ENCODE assay signal across 15 mouse cellular contexts in the genomic region with DNA sequence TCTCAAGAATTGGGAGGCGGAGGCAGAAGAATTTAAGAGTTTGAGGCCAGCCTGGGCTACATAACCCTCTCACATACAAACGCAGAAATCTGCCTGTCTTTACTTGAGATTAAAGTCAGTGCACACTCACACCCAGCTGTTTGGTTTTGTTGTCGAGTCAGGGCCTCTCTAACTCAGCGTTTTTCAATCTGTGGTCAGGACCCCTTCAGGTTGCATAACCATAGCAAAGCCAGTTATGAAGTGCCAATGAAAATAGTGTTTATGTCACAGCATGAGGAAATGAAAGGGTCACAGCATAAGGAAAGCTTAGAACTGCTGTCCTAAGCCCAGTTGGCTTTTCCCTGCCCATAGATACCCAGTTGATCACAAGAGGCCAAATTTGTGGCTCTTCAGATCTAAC. TPM values are rescaled to one million over a fixed set of nuclear protein-coding genes. Genes with fewer than 3 reads are reported as not detected.
DNase-seq lines count a peak whose midpoint lies in the region; ATAC-seq lines count a peak whose summit lies in the region.
"Had no signal": no experiment of that assay in that cellular context is flagged by ENCODE, and none has a peak within 500 bp of the region (broad histone marks: within the 10 kb centered on the region; RNA-seq: fewer than 3 reads in every experiment).

No protein-coding gene starts in this region.

- H3K9ac ChIP-seq in kidney, embryonic 15.5 days: no peak overlapping the region
- H3K9ac ChIP-seq: embryonic facial prominence, embryonic 15.5 days; forebrain, embryonic 13.5 days; intestine, embryonic 15.5 days; stomach, embryonic 15.5 days had no signal

- ATAC-seq in kidney, embryonic 15.5 days (replicated peaks; ENCODE audit: low FRiP score): no peak
- peak; percentile 62 for ATAC-seq in granulocyte monocyte progenitor cell, adult 5-6 weeks (replicated peaks; ENCODE audit: poor library complexity, severe bottlenecking)
- ATAC-seq: forebrain, embryonic 13.5 days; intestine, embryonic 15.5 days had no signal

- H3K27ac ChIP-seq in kidney, embryonic 15.5 days: peak overlapping the region; percentile 24; the same call in 1 of the 2 replicates
- H3K27ac ChIP-seq: embryonic facial prominence, embryonic 15.5 days; forebrain, embryonic 13.5 days; intestine, embryonic 15.5 days; stomach, embryonic 15.5 days had no signal

- no peak overlapping the region for H3K4me3 ChIP-seq in kidney, embryonic 15.5 days (replicated peaks)
- H3K4me3 ChIP-seq: embryonic facial prominence, embryonic 15.5 days; forebrain, embryonic 13.5 days; intestine, embryonic 15.5 days; megakaryocyte, embryonic 14.5 days; stomach, embryonic 15.5 days had no signal

- no peaks in the 10 kb centered on the region for H3K9me3 ChIP-seq in kidney, embryonic 15.5 days (replicated peaks)
- H3K9me3 ChIP-seq: embryonic facial prominence, embryonic 15.5 days; forebrain, embryonic 13.5 days; intestine, embryonic 15.5 days; megakaryocyte, embryonic 14.5 days; stomach, embryonic 15.5 days had no signal

- no peaks in the 10 kb centered on the region for H3K27me3 ChIP-seq in kidney, embryonic 15.5 days
- H3K27me3 ChIP-seq: embryonic facial prominence, embryonic 15.5 days; forebrain, embryonic 13.5 days; intestine, embryonic 15.5 days; megakaryocyte, embryonic 14.5 days; stomach, embryonic 15.5 days had no signal

- H3K36me3 ChIP-seq in kidney, embryonic 15.5 days: peaks cover 57% of the 10 kb centered on the region

- 76% methylated on average over 4 of the region's 4 CpGs for WGBS in kidney, embryonic 15.5 days

- no peak for DNase-seq in kidney, adult 11 months
- peak; percentile 55 for DNase-seq in NIH3T3 (ENCODE audit: low read depth)
- DNase-seq in lung, postnatal 4 days: peak; percentile 35 to 56
- DNase-seq in adrenal gland, adult 2 months: no peak
- no peak for DNase-seq in spleen, adult 12 weeks (ENCODE audit: low spot score)
- DNase-seq: right cerebral cortex, postnatal 4 days; thymus, postnatal 14 days had no signal

- no peak overlapping the region for H3K4me2 ChIP-seq in kidney, embryonic 15.5 days
- H3K4me2 ChIP-seq: embryonic facial prominence, embryonic 15.5 days; forebrain, embryonic 13.5 days; intestine, embryonic 15.5 days; stomach, embryonic 15.5 days had no signal

- peaks cover 19% of the 10 kb centered on the region for H3K4me1 ChIP-seq in kidney, embryonic 15.5 days

RNA-seq across cellular contexts. Expression of gene Hspb1, which starts 19.1 kb away (rescaled TPM):
- polyA plus RNA-seq in kidney, embryonic 15.5 days (2015; fragmentation: Nextera tagmentation; extraction: Ambion mirVana): 70.0 and 72.9 TPM in 2 replicates
- total RNA-seq in granulocyte monocyte progenitor cell, adult 5-6 weeks (2014; fragmentation: Nextera tagmentation): not detected in 2 replicates
- not detected in 2 replicates for total RNA-seq in granulocyte monocyte progenitor cell, adult 5-6 weeks (2017)
- 100 to 1,000 TPM; 236 to 614 TPM for total RNA-seq in adrenal gland, adult 2 months (2021)
- polyA plus RNA-seq in adrenal gland, adult 2 months (2012; rRNA removed): 309 and 678 TPM in 2 replicates
- total RNA-seq: hematopoietic stem cell, adult 5-6 weeks had no signal

RNA-seq across cellular contexts. Expression of gene Ywhag, which starts 27.6 kb away (rescaled TPM):
- polyA plus RNA-seq in kidney, embryonic 15.5 days (2015; fragmentation: Nextera tagmentation; extraction: Ambion mirVana): 179 and 189 TPM in 2 replicates
- total RNA-seq in granulocyte monocyte progenitor cell, adult 5-6 weeks (2014; fragmentation: Nextera tagmentation): 97.2 and 120 TPM in 2 replicates
- total RNA-seq in granulocyte monocyte progenitor cell, adult 5-6 weeks (2017): 92.2 and 107 TPM in 2 replicates
- 100 to 1,000 TPM; 563 to 611 TPM for total RNA-seq in adrenal gland, adult 2 months (2021)
- 227 and 268 TPM in 2 replicates for polyA plus RNA-seq in adrenal gland, adult 2 months (2012; rRNA removed)

Comparison
In these comparisons a context has a peak if more than half of its experiments do, and no peak if none do; other contexts are left out.
1. DNase-seq: peak in NIH3T3 (single experiment) and lung, postnatal 4 days (2 of 2); none in kidney, adult 11 months (single experiment), adrenal gland, adult 2 months (single experiment) and spleen, adult 12 weeks (single experiment).
2. RNA of gene Hspb1, which starts 19.1 kb away (total RNA-seq): 236 to 614 TPM in adrenal gland, adult 2 months; not detected in granulocyte monocyte progenitor cell, adult 5-6 weeks; every median in the first group is over 100 times any median in the second.
3. RNA of gene Ywhag, which starts 27.6 kb away (total RNA-seq): 563 to 611 TPM in adrenal gland, adult 2 months; 92.2 to 120 TPM in granulocyte monocyte progenitor cell, adult 5-6 weeks; every median in the first group is over 4 times any median in the second.